Mouse (Mus musculus) spleen, adult 2 months (tissue): Measurements from ENCODE around the gene Btf3.

Source experiments
- CTCF ChIP-seq: fragments of 200-500 bp; IDR thresholded peaks from 2 replicates; pipeline ENCODE4 v1.5.1; 2011; ENCODE audit warnings: mild to moderate bottlenecking, inconsistent platforms; ENCODE audit not compliant: insufficient read depth, insufficient read length, insufficient replicate concordance; ENCODE audit errors: extremely low read depth
- POLR2A ChIP-seq: fragments of 200-500 bp; IDR thresholded peaks from 2 replicates; pipeline ENCODE4 v1.6.1; 2011; ENCODE audit warnings: low read depth, low read length, inconsistent platforms

- TF ChIP-seq CTCF = no peak
- no peak for TF ChIP-seq POLR2A
Observed at GRCm38 (mm10) chr13:98290719-98291118, 26.1 kb downstream of the Btf3 start.
